Mouse (Mus musculus): ENCODE results near the gene Samt4. TPM values are rescaled to one million over a fixed set of nuclear protein-coding genes. Genes with fewer than 3 reads are reported as not detected.

The Samt4 gene
- polyA plus RNA-seq (2017; shearing (Covaris generic)), result under 1 TPM in 1 of 2 experiments, not detected in 1; 0.18 TPM

DNA sequence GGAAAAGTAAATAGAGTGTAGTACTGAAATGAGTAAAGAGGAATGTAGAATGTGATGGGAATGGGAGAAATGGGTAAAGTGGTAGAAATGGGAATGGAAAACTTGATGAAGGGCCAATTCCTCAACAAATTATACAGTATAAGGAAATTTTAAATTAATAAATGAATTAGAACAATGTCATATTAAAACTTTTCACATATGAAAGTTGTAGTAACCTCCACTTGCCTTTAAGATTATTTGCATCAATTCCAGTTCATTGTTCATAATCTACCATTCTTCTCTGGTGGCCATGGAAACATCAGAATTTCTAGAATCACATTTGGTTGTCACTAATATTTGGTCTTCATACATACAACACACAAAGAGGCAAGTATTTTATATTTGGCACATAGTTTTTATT, at the start of gene Samt4:
Gene Samt4 (plus strand): TSS at position 301 of the 400 bp plus-strand sequence.

Other genes starting within 250 kb of the Samt4 start
- not detected for gene 4930524N10Rik, start 138.6 kb upstream of the Samt4 start, polyA plus RNA-seq (2017; shearing (Covaris generic))
- gene Samt2, start 97.4 kb downstream of the Samt4 start, polyA plus RNA-seq (2017; shearing (Covaris generic)), result not detected

Data from activated CD4-positive, CD25-positive, alpha-beta regulatory T cell (primary cell).